Mouse (Mus musculus) left cerebral cortex, postnatal 4 days (tissue): Measurements from ENCODE around the gene Myh11. TPM values are rescaled to one million over a fixed set of nuclear protein-coding genes. Genes with fewer than 3 reads are reported as not detected.

Experiments
- DNase-seq: peaks from one replicate; pipeline ENCODE4 v3.0.0-alpha.2; 2022
- intact Hi-C: fragments of 180-260 bp; cut with DNase I; formaldehyde crosslinking; loops from one replicate; pipeline ENCODE4 v1.15.1; 2025
- total RNA-seq, 2 experiments: library from RNA; stranded (reverse); gene quantifications; 2 replicates each; pipeline ENCODE4 v1.2.3; 2021

Myh11 gene
- 1 to 10 TPM; 1.6 to 2.0 TPM for total RNA-seq

GRCm38 (mm10) chr16:14291223-14291622 is at the start of gene Myh11:
Gene Myh11 (minus strand): TSS chr16:14291372.
- DNase-seq = peak; percentile 75
- intact Hi-C loops = no loop called here

- no peak for DNase-seq
- intact Hi-C loops = no loop called here
Measured at GRCm38 (mm10) chr16:14328156-14328555, 37.0 kb upstream of the Myh11 start.

GRCm38 (mm10) chr16:14320494-14320893 is 29.3 kb upstream of the Myh11 start:
- DNase-seq = no peak
- intact Hi-C loops = no loop called here

DNA sequence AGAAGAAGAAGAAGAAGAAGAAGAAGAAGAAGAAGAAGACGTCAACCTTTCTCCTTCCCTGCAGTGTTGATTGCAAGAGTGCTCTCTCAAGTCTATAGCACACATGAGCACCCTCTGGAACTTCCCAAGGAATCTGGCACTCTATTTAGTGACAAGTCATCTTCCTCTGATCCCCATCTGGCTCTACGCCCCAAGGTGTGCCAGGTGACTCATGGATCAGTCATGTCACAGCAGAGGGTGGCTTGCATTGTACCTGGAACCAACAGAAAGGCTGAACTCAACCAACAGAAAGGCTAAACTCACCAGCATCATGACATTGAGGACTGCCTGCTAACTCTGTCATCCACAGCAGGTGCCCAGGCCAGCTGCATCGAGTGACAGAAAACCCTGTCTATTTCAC is 28.5 kb upstream of the Myh11 start:
- DNase-seq = no peak
- intact Hi-C loops = no loop called here

DNA sequence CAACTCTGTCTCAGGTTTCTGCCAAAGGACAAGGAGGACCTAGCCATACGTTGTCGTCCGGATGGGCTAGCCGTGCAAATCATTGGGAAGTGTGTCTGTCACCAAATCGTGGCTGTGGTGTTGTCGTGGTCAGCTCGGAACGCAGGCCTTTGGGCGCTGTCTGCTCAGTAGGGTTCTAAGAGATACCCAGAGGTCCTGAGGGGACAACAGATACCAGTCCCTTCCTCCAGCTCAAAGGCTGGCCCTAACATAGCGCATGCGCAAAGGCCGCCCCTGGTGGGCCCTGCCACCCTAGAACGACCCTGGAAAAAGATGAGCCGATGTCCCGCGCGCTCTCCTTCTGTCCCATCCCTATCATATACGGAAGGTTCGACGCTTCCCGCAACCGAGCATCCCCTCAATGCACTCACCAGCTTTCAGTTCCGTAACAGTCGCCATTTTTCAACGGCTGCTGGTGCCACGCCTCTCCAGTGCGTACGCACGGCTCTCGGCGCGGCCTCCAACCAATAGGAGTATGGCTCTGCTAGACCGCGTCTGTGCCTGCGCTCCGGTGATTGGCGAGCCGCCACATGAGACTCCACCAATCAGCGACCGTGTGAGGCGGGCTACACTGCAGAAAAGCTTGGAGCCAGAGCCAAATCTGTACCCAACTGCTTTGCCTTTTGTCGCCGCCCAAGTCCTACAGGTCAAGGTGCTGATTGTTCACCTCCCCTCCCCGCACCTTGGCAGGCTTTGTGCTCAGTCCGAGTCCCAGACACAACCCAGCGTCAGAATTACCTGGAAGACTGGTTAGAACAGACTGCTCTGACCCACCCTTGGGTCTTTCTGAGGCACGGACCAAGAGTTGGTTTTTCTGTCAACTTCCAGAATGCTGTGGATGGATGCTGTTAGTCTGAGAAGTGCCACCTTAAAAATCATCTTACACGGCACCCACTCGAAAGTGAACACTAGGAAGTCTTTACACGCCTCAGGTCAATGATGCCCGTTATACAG is 26.0 kb upstream of the Myh11 start, which contains the start of gene Fopnl:
Gene Fopnl (minus strand): TSS at position 522 of the 993 bp plus-strand sequence.
- intact Hi-C loops = no loop called here
- peak; percentile 99 for DNase-seq

DNA sequence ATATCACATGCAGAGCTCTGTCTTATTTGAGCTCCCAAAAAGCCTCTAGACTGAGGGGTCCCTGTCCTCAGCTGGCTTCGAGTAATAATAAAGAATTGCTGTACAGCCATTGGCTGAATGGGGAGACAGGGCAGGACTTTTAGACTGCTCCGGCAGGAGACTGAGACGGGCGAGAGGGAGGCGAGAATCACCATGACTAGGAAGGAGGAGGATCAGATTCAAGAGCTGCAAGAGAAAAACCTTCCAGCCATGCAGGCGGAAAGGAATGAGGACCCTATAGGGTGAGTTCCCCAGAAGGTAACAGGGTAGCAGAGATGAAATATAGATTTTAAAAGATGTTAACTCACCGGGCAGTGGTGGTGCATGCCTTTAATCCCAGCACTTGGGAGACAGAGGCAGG is 21.7 kb upstream of the Myh11 start:
- DNase-seq = no peak
- intact Hi-C loops = no loop called here

GRCm38 (mm10) chr16:14311371-14311770 is 20.2 kb upstream of the Myh11 start:
- intact Hi-C loops = no loop called here
- peak; percentile 29 for DNase-seq

DNA sequence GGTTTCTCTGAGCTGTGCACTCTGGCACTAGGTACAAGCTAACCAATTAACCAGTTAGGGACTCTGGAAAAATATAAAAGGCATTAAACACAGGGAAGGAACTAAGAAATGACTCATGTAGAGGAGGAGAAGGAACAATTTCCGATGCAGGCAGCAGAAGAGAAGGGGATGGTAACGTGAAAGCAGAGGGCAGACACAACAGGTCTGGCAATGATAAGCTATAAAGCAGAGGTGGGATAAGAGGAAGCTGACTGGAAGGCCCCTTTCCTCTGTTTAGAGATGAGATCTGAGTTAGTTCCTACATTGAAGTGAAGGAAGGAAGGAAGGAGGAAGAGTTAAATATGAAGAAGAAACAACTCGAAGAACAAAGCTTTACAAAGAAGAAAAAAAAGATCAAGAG is 18.7 kb upstream of the Myh11 start:
- intact Hi-C loops = no loop called here

DNA sequence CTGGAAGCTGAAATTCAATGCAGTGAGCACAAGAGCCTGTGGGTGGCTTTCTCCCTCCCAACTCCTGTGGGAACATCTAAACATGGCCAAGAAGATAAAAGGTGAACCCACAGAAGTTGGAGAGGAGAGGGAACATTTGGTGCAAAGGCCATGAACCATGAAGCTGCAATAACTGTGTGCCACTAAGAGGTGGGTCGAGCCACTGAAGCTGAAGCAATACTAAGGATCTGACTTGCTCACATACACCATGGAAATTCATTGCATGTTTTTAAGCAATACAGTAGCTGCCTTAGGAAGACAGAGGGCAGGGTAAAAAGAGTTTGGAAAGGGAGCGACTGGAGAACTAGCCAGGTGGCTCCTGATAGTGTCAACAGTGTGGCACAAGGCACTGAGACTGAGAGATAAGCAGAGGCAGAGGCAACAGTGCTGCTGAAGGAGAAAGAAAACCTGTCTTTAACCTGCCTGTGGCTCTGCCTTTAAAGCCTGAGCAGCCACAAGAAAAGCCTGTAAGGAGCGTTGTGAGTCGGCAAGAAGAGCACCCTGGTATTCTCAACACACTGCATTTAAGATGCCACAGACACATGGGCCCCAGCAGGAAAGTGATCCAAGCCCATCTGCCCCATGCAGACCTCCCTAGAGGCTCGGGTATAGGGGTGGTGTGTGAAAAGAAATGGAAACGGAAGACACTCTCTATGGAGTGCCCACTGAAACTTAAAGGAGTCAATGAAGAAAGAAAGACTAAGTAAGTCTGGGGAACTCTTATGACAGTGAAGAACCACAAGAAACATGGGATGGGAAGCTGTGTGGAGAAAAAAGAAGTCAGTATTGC is 17.3 kb upstream of the Myh11 start:
- intact Hi-C loops = no loop called here
- DNase-seq = no peak

More for the DNA sequence above, 18.7 kb upstream of the Myh11 start:
- no peak for DNase-seq

- intact Hi-C loops = no loop called here
- no peak for DNase-seq
Measured at GRCm38 (mm10) chr16:14307373-14307772, 16.2 kb upstream of the Myh11 start.

DNA sequence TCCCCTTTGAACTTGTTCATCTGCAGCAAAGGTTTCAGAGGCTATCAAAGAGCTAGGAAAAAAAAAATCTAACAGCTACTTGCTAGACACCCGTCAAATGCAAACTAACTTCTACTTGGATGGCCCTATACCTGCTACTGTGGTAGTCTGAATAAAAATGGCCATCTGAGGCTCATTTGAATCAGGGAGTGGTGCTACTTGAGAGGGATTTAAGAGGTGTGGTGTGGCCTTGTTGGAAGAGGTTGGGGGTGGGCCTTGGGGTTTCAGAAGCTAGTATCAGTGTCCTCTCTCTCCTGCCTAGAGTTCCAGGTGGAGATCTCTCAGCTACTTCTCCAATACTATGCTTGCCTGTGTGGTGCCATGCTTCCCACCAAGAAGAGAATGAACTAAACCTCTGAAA is 15.3 kb upstream of the Myh11 start:
- intact Hi-C loops = no loop called here

DNA sequence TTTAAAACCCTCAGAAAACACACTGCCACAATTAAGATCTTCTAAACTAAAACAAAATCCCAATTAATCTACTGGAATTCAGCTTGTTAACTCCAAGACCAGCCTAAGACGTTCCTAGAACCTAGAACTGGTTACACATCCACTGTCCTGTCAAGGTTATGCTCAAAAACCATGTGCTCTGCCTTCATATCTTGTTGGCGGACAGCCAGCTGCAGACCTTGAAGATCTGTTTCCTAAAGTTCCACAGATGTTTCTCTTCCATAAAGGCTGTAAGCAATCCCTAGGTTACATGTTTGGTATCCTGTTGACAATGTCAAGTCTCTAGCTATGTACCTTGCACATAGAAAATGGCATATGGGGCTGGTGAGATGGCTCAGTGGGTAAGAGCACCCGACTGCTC is 13.6 kb upstream of the Myh11 start:
- DNase-seq = no peak
- intact Hi-C loops = no loop called here

More for the DNA sequence above, 15.3 kb upstream of the Myh11 start:
- DNase-seq = no peak

DNA sequence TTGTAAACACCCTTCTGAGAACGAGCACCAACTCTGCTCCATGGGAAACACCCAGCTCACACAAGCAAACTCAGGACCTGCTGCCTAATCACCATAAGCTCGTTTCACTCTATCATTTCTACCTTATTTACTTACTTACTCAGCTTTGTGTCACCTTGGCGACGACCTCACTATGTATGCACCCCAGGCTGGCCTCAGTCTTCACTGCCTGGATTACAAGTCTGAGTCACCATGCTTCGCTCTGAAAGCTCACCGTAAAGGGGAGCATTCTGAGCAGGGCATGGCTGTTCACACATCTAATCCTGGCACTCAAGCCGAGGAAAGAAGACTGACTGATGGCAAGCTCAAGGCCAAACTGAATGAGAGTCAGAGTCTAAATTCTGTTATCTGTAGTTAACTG is 12.5 kb upstream of the Myh11 start:
- no peak for DNase-seq

DNA sequence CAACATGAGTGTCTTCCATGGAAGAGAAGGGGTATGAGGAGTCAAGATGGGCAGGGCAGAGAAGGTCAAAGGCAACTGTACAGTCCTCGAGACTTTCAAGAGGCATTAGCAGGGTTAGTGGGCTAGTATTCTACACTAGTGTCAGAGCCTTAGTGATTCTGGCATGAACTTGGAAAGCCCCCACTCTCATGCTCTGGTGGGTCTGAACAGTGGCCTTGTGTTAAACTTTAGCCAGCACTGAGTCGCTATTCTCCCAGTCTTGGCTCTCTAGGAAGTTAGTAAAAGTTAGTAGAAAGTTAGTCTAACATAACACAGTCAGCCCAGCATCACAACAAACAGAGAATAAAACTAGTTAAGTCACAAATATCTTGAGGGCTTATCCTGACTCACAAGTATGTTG is 12.0 kb upstream of the Myh11 start:
- intact Hi-C loops = no loop called here
- DNase-seq = no peak

More for the DNA sequence above, 12.5 kb upstream of the Myh11 start:
- intact Hi-C loops = no loop called here

DNA sequence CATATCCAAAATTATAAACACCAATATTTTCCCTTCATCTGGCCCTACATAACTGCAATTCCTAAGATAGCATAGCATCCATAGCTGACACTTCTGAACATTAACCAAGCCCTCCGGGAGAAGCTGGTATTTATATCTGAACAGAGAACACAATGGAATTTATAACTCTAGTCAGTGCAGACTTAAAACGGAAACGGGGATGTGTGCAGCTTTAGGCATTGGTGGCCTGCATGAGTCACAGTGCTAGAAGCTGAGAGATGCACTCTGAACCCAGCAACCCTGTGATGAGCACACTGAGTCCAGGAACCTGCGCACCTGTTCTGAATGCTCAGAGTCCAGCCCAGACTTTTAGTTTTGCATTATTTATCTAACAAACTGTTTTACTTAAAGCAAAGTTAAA is 7.3 kb upstream of the Myh11 start:
- DNase-seq = no peak
- intact Hi-C loops = no loop called here

GRCm38 (mm10) chr16:14297746-14298145 is 6.6 kb upstream of the Myh11 start:
- DNase-seq = no peak
- intact Hi-C loops = no loop called here

- DNase-seq = no peak
- intact Hi-C loops = no loop called here
Measured at GRCm38 (mm10) chr16:14297137-14297536, 6.0 kb upstream of the Myh11 start.

GRCm38 (mm10) chr16:14296544-14297124 is 5.5 kb upstream of the Myh11 start:
- DNase-seq = no peak
- intact Hi-C loops = no loop called here

GRCm38 (mm10) chr16:14295291-14295690 is 4.1 kb upstream of the Myh11 start:
- intact Hi-C loops = no loop called here
- DNase-seq = no peak

DNA sequence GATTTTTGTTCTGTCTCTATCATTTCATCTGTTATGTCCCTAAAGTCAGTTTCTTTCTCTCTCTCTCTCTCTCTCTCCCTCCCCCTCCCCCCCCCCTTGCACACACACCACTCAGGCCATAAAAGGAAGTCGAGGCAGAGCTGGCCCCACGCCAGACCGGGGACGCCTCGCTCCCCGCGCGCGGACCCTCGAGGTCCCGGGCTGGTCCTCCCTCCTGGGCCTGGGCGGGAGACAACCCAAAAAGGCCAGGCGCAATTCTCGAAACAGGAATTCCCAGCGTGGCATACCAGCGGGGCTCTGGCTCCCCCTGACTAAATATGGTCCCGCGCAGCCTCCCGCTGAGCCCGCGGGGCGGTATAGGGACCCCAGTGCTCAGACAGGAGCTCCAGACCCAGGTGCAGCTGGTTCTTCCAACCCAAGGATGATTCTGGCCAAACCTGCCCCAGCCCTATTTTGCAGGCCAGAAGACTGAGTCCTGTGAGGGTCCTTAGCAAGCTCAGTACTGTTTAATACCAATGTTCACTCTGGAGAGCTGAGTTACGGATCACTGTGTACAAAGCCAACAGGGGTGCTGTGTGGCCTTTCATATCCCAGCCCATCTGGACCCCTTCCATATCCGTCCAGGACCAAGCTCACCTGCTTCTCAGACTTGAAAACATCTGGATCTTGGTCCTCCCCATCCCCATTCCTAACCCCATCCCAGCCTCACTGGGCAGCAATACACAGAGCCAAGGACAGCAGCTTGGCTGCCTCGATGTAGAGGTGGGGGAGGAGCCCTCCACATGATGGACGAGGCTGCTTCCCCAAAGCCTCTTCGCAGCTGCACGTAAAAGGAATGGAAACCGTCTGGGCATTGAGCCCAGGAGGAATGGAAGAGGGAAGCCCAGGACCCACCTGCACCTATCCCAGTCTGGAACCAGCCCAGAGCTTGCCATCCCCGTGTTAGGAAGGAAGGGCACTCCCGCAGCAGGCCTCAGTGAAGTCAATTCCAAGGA is 1.3 kb upstream of the Myh11 start:
- intact Hi-C loops = no loop called here
- DNase-seq = peak; percentile 39
